Comparison of ENCODE assay signal across 28 mouse cellular contexts in the genomic region with DNA sequence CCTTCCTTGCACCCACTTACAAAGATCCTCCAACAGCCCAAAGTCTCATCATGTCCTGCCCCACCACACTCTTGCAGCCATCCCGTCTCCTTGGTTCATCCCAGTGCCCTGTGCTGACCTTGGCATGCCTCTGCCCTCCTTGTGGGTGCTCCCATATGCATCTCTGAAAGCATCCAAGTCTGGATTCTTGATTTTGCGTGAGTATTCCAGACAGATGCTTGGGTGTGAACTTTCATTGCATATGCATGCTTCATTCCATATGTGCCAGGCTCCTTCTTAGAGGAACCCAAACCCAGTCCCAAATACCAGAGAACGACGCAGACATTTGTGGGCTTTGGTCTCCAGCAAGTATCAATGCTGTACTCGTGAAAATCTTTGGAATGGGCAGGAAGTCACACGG.
"Had no signal": no experiment of that assay in that cellular context is flagged by ENCODE, and none has a peak within 500 bp of the region (broad histone marks: within the 10 kb centered on the region; RNA-seq: fewer than 3 reads in every experiment).

No protein-coding gene starts in this region.

- ATAC-seq: hindbrain, embryonic 16.5 days; inflammation-experienced regulatory T-cells, adult 6 months; intestine, embryonic 15.5 days; intestine, postnatal 0 days; liver, postnatal 0 days had no signal

- H3K36me3 ChIP-seq: heart, embryonic 13.5 days; heart, embryonic 15.5 days; hindbrain, embryonic 10.5 days; hindbrain, embryonic 12.5 days; intestine, embryonic 15.5 days; limb, embryonic 10.5 days; limb, embryonic 12.5 days; liver, embryonic 13.5 days; liver, embryonic 15.5 days had no signal

- DNase-seq: gastrocnemius, adult 2 months; gastrocnemius, postnatal 10 days; gastrocnemius, postnatal 25 days; heart, adult 2 months; heart, postnatal 4 days; kidney, adult 18-20 months; kidney, postnatal 10 days; kidney, postnatal 25 days; kidney, postnatal 4 days; liver; liver, embryonic 13.5 days; liver, postnatal 0 days had no signal

- H3K4me2 ChIP-seq: heart, embryonic 11.5 days; heart, embryonic 13.5 days; heart, embryonic 15.5 days; hindbrain, embryonic 12.5 days; hindbrain, embryonic 14.5 days; intestine, embryonic 15.5 days; limb, embryonic 12.5 days; liver, embryonic 11.5 days; liver, embryonic 13.5 days; liver, embryonic 15.5 days had no signal

- H3K27me3 ChIP-seq: heart, embryonic 13.5 days; heart, embryonic 15.5 days; hindbrain, embryonic 12.5 days; intestine, embryonic 15.5 days; liver, embryonic 13.5 days; liver, embryonic 15.5 days had no signal

- H3K4me3 ChIP-seq: gastrocnemius, adult 2 months; heart, adult 2 months; heart, embryonic 13.5 days; heart, embryonic 15.5 days; hindbrain, embryonic 10.5 days; hindbrain, embryonic 12.5 days; intestine, embryonic 15.5 days; layer of hippocampus, adult 2 months; left cerebral cortex, adult 2 months; limb, embryonic 10.5 days; limb, embryonic 12.5 days; liver, embryonic 13.5 days; liver, embryonic 15.5 days had no signal

- H3K9ac ChIP-seq: heart, embryonic 13.5 days; heart, embryonic 15.5 days; hindbrain, embryonic 12.5 days; hindbrain, embryonic 14.5 days; intestine, embryonic 15.5 days; limb, embryonic 12.5 days; liver, embryonic 13.5 days; liver, embryonic 15.5 days; liver, postnatal 0 days had no signal

- H3K4me1 ChIP-seq: heart, embryonic 13.5 days; heart, embryonic 15.5 days; hindbrain, embryonic 10.5 days; hindbrain, embryonic 12.5 days; intestine, embryonic 15.5 days; limb, embryonic 12.5 days; liver, embryonic 13.5 days; liver, embryonic 15.5 days had no signal

- H3K27ac ChIP-seq: gastrocnemius, adult 2 months; heart, adult 2 months; heart, embryonic 13.5 days; heart, embryonic 15.5 days; hindbrain, embryonic 10.5 days; hindbrain, embryonic 12.5 days; hindbrain, embryonic 14.5 days; intestine, embryonic 15.5 days; layer of hippocampus, adult 2 months; left cerebral cortex, adult 2 months; limb, embryonic 10.5 days; limb, embryonic 12.5 days; liver, embryonic 13.5 days; liver, embryonic 15.5 days had no signal

- H3K9me3 ChIP-seq: heart, embryonic 13.5 days; heart, embryonic 15.5 days; hindbrain, embryonic 10.5 days; hindbrain, embryonic 12.5 days; intestine, embryonic 15.5 days; limb, embryonic 10.5 days; limb, embryonic 12.5 days; liver, embryonic 13.5 days; liver, embryonic 15.5 days had no signal
